Mouse (Mus musculus): Measurements from ENCODE around the gene Polr3a. TPM values are rescaled to one million over a fixed set of nuclear protein-coding genes. Genes with fewer than 3 reads are reported as not detected.

Gene Polr3a
- polyA plus RNA-seq, 1 experiment from 2014 or later = 5.1 TPM

DNA sequence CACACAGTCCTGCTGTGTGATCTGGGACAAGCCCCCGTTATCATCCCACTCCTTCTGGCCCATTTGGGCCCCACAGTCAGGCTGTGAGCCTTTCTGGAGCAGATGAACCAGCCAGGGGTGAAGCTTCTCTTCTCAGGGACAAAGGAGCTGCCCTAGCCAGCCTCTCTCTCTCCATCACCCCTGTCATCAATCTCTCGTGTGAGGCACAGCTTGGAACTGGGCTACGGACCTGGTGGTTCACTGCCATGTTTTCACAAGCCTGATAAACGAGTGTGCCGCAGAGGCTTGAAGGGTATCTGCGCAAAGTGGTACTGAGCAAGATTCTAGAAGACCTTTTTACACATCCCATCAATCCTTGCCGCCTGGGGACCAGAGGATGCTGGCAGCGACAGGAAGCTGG lies 34.7 kb upstream of the Polr3a start:
- Histone ChIP-seq H3K9ac (ENCODE audit: low read depth, low read length) (no peak overlapping the region), H3K4me2 (replicated peaks; ENCODE audit: low read depth) (no peak overlapping the region), H3K27me3 (replicated peaks; ENCODE audit: control insufficient read depth, insufficient read depth, low read length) (no peaks in the 10 kb centered on the region), H3K27ac (ENCODE audit: low read depth, low read length) (no peak overlapping the region), H3K4me3 (ENCODE audit: low read depth, low read length) (no peak overlapping the region), H3K36me3 (ENCODE audit: control insufficient read depth, insufficient read depth) (no peaks in the 10 kb centered on the region), H3K4me1 (replicated peaks; ENCODE audit: control insufficient read depth, insufficient read depth, low read length) (no peaks in the 10 kb centered on the region; the same call in 1 of the 2 replicates), H3K9me3 (ENCODE audit: control insufficient read depth) (no peaks in the 10 kb centered on the region)
- WGBS = 64% methylated on average over 8 of the region's 8 CpGs
- no peak for ATAC-seq
- TF ChIP-seq CTCF (IDR thresholded peaks at IDR 0.05; ENCODE audit: low read depth) = no peak

DNA sequence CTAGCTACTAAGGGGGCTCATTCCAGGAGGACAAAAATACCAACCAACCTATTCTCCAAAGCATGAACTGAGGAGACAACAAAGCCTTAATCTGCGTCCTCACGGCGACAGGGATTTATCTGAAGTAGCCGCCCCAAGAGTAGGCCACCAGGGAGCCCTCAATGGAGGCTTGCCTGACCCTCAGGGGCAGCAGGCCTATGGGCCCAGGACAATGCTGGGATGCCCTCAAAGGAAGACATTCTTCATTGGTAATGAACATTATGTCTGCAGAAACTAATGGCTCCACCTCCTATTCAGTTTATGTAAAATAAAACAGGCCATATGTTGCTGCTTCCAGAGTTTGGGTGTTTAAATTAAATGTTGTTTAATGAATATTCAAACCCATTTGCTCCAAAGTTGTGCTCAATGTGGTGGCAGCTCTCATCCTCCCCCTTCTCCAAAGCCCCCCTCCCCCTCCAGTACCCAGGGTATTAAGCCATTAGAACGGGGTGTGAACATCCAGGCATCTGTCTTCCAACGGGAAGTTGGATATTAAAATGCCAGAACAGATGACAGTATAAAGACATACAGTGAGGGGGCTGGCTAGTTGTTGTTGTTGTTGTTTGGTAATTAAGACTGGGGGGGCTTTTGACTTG lies 25.8 kb upstream of the Polr3a start:
- Histone ChIP-seq H3K9ac (ENCODE audit: low read depth, low read length) (no peak overlapping the region), H3K4me2 (replicated peaks; ENCODE audit: low read depth) (no peak overlapping the region), H3K4me1 (replicated peaks; ENCODE audit: control insufficient read depth, insufficient read depth, low read length) (no peaks in the 10 kb centered on the region; the same call in 1 of the 2 replicates), H3K9me3 (ENCODE audit: control insufficient read depth) (peaks cover 3% of the 10 kb centered on the region; the same call in 1 of the 2 replicates), H3K27ac (ENCODE audit: low read depth, low read length) (no peak overlapping the region), H3K27me3 (replicated peaks; ENCODE audit: control insufficient read depth, insufficient read depth, low read length) (no peaks in the 10 kb centered on the region), H3K4me3 (ENCODE audit: low read depth, low read length) (no peak overlapping the region), H3K36me3 (ENCODE audit: control insufficient read depth, insufficient read depth) (no peaks in the 10 kb centered on the region)
- ATAC-seq = no peak
- no peak for TF ChIP-seq CTCF (IDR thresholded peaks at IDR 0.05; ENCODE audit: low read depth)
- WGBS = 74% methylated on average over 6 of the region's 6 CpGs

DNA sequence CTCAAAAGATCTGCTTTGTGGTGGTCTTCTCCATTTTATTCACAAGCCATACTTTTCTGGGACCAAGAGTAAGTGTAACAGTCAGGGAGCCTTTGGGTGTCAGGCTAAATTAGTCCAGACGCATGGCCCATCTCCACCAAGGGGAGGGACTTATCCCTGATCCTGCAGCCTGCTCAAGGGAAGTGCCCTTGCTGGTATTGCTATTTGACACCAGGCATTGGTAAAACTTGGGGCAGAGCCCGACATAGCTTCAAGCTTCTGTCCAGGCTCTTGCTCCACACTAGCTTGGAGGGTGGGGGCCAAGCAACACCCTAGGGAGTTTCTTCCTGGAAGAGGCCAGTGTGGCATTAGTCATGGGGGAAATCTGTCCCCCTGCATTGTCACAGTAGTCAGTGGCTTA lies 23.8 kb upstream of the Polr3a start:
- WGBS = 88% methylated on average over 2 of the region's 2 CpGs
- H3K9ac ChIP-seq (ENCODE audit: low read depth, low read length) = no peak overlapping the region
- H3K4me2 ChIP-seq (replicated peaks; ENCODE audit: low read depth) = no peak overlapping the region
- TF ChIP-seq CTCF (IDR thresholded peaks at IDR 0.05; ENCODE audit: low read depth) = no peak
- no peak overlapping the region for H3K4me3 ChIP-seq (ENCODE audit: low read depth, low read length)
- H3K27me3 ChIP-seq (replicated peaks; ENCODE audit: control insufficient read depth, insufficient read depth, low read length) = no peaks in the 10 kb centered on the region
- no peaks in the 10 kb centered on the region; the same call in 1 of the 2 replicates for H3K4me1 ChIP-seq (replicated peaks; ENCODE audit: control insufficient read depth, insufficient read depth, low read length)
- peaks cover 3% of the 10 kb centered on the region; the same call in 1 of the 2 replicates for H3K9me3 ChIP-seq (ENCODE audit: control insufficient read depth)
- H3K27ac ChIP-seq (ENCODE audit: low read depth, low read length) = no peak overlapping the region
- ATAC-seq = no peak
- no peaks in the 10 kb centered on the region for H3K36me3 ChIP-seq (ENCODE audit: control insufficient read depth, insufficient read depth)

DNA sequence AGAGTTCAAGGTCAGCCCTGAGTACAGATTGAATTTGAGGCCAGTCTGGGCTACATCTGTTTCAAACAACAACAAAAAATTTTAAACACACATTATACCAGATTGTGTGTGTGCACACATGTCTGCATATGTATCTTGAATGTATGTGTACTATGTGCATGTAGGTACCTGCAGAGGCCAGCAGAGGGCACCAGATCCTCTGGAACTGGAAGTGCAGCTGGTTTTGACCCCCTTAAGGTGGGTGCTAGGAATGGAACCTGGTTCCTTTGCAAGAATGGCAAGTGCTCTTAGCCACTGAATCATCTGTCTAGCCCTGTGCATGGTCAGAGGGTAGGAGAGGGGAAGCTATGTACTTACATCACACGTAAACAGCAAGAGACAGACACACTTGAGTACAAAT lies 23.4 kb upstream of the Polr3a start:
- Histone ChIP-seq H3K9me3 (ENCODE audit: control insufficient read depth) (peaks cover 3% of the 10 kb centered on the region; the same call in 1 of the 2 replicates), H3K27me3 (replicated peaks; ENCODE audit: control insufficient read depth, insufficient read depth, low read length) (no peaks in the 10 kb centered on the region), H3K4me3 (ENCODE audit: low read depth, low read length) (no peak overlapping the region), H3K9ac (ENCODE audit: low read depth, low read length) (no peak overlapping the region), H3K27ac (ENCODE audit: low read depth, low read length) (no peak overlapping the region), H3K36me3 (ENCODE audit: control insufficient read depth, insufficient read depth) (no peaks in the 10 kb centered on the region), H3K4me2 (replicated peaks; ENCODE audit: low read depth) (no peak overlapping the region), H3K4me1 (replicated peaks; ENCODE audit: control insufficient read depth, insufficient read depth, low read length) (no peaks in the 10 kb centered on the region; the same call in 1 of the 2 replicates)
- WGBS = 97% methylated on average over 1 of the region's 1 CpGs
- peak; percentile 61 for TF ChIP-seq CTCF (IDR thresholded peaks at IDR 0.05; ENCODE audit: low read depth)
- ATAC-seq = no peak

DNA sequence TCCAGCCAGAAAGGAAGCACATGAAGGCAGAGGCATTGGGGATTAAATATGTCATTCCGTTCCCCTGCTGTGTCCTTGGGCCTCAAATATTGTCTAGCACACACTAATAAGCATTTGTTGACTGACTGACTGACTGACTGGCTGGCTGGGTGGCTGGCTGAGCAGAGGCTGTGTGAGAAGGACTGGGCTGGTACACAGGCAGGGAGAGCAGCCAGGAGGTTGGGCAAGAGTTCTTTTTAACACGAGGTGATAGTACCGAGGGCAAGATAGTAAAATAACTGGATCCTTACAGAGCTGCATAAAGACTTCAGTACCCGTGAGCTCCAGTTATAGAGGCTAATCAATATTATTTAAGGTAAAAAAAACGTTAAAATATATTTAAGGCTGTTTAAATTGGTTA lies 22.7 kb upstream of the Polr3a start:
- no peaks in the 10 kb centered on the region; the same call in 1 of the 2 replicates for H3K4me1 ChIP-seq (replicated peaks; ENCODE audit: control insufficient read depth, insufficient read depth, low read length)
- TF ChIP-seq CTCF (IDR thresholded peaks at IDR 0.05; ENCODE audit: low read depth) = no peak

DNA sequence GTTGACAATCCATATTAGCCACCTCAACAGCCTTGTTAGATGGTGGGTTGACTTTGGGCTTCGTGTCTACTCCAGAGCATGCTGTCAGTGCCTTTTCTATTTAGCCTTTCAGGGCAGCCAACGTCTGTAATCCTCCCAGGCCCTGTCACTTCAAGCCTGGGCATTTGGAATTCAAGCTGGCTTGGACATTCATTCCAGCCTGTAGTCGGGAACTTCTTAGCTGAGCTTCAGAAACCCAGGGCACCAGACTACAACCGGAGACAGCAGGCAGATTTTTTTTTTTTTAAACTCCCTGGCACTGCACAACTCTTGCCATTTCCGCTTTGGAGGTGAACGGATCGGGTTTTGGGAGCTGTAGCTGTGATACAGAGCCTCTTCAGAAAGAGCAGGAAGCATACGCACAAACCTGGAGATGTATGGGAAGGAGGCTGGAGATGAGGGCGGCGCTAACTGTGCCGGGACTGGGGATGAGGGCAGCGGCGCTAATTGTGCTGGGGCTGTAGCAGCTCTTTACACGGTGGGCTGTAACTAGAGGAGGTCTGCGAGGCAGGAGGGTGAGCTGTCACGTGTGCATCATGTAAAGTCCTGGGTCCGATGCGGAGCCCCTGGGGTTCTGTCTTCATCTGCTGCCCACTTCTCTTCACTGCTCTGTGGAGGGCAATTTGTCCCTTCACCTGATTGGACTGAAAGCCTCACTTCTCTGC lies 21.4 kb upstream of the Polr3a start:
- H3K27me3 ChIP-seq (replicated peaks; ENCODE audit: control insufficient read depth, insufficient read depth, low read length) = no peaks in the 10 kb centered on the region
- no peaks in the 10 kb centered on the region; the same call in 1 of the 2 replicates for H3K4me1 ChIP-seq (replicated peaks; ENCODE audit: control insufficient read depth, insufficient read depth, low read length)
- ATAC-seq = no peak
- peaks cover 7% of the 10 kb centered on the region for H3K9me3 ChIP-seq (ENCODE audit: control insufficient read depth)
- no peak for TF ChIP-seq CTCF (IDR thresholded peaks at IDR 0.05; ENCODE audit: low read depth)
- H3K4me2 ChIP-seq (replicated peaks; ENCODE audit: low read depth) = peak overlapping the region; percentile 30; the same call in 1 of the 2 replicates
- 21% methylated on average over 18 of the region's 18 CpGs for WGBS
- H3K4me3 ChIP-seq (ENCODE audit: low read depth, low read length) = no peak overlapping the region
- H3K9ac ChIP-seq (ENCODE audit: low read depth, low read length) = no peak overlapping the region
- no peak overlapping the region for H3K27ac ChIP-seq (ENCODE audit: low read depth, low read length)
- no peaks in the 10 kb centered on the region for H3K36me3 ChIP-seq (ENCODE audit: control insufficient read depth, insufficient read depth)

More for the DNA sequence above, 22.7 kb upstream of the Polr3a start:
- no peak overlapping the region for H3K9ac ChIP-seq (ENCODE audit: low read depth, low read length)
- H3K27ac ChIP-seq (ENCODE audit: low read depth, low read length) = no peak overlapping the region
- H3K4me2 ChIP-seq (replicated peaks; ENCODE audit: low read depth) = no peak overlapping the region
- peaks cover 3% of the 10 kb centered on the region; the same call in 1 of the 2 replicates for H3K9me3 ChIP-seq (ENCODE audit: control insufficient read depth)
- no peaks in the 10 kb centered on the region for H3K27me3 ChIP-seq (replicated peaks; ENCODE audit: control insufficient read depth, insufficient read depth, low read length)
- 58% methylated on average over 5 of the region's 5 CpGs for WGBS
- no peak overlapping the region for H3K4me3 ChIP-seq (ENCODE audit: low read depth, low read length)
- ATAC-seq = no peak
- no peaks in the 10 kb centered on the region for H3K36me3 ChIP-seq (ENCODE audit: control insufficient read depth, insufficient read depth)
